Mouse (Mus musculus) intestine, embryonic 15.5 days (tissue): ENCODE measurements around the gene Umps. TPM values are rescaled to one million over a fixed set of nuclear protein-coding genes. Genes with fewer than 3 reads are reported as not detected.

ENCODE experiments used
- ATAC-seq: fragments of 200-750 bp; cut with Nextera tagmentation; 2 replicates; pipeline ENCODE4 v1.8.0; 2017; ENCODE audit warnings: moderate TSS enrichment, moderate library complexity
- H3K27ac ChIP-seq: fragments of 300-500 bp; sonication (generic); 2 replicates; pipeline ENCODE4 v1.5.1; 2015; ENCODE audit warnings: mild to moderate bottlenecking, inconsistent platforms
- H3K27me3 ChIP-seq: fragments of 300-500 bp; sonication (generic); replicated peaks from 2 replicates; pipeline ENCODE4 v1.6.1; 2015; ENCODE audit warnings: inconsistent platforms
- H3K36me3 ChIP-seq: fragments of 300-500 bp; sonication (generic); 2 replicates; pipeline ENCODE4 v1.6.1; 2015; ENCODE audit warnings: inconsistent platforms
- H3K4me1 ChIP-seq: fragments of 300-500 bp; sonication (generic); replicated peaks from 2 replicates; pipeline ENCODE4 v1.6.1; 2015; ENCODE audit warnings: inconsistent platforms
- H3K4me2 ChIP-seq: fragments of 300-500 bp; sonication (generic); replicated peaks from 2 replicates; pipeline ENCODE4 v1.6.1; 2015; ENCODE audit warnings: mild to moderate bottlenecking, inconsistent platforms
- H3K4me3 ChIP-seq: fragments of 300-500 bp; sonication (generic); replicated peaks from 2 replicates; pipeline ENCODE4 v1.5.1; 2015; ENCODE audit warnings: inconsistent platforms
- H3K9ac ChIP-seq: fragments of 300-500 bp; sonication (generic); 2 replicates; pipeline ENCODE4 v1.6.1; 2015; ENCODE audit warnings: inconsistent platforms
- H3K9me3 ChIP-seq: fragments of 300-500 bp; sonication (generic); 2 replicates; pipeline ENCODE4 v1.6.1; 2016; ENCODE audit warnings: inconsistent platforms
- WGBS: fragments of 180-500 bp; shearing (Covaris S2); methylation state at CpG from one replicate; pipeline ENCODE4 v1.1.7; 2015; 5-methylcytosine and 5-hydroxymethylcytosine counted together
- polyA plus RNA-seq: library from polyadenylated mRNA; unstranded; fragments of >200 nt; fragmentation: Nextera tagmentation; extraction: Ambion mirVana; gene quantifications from 2 replicates; pipeline ENCODE4 v1.2.1, GENCODE M21; 2015

Umps gene
- polyA plus RNA-seq, 1 experiment from 2014 or later = 55.9 TPM

DNA sequence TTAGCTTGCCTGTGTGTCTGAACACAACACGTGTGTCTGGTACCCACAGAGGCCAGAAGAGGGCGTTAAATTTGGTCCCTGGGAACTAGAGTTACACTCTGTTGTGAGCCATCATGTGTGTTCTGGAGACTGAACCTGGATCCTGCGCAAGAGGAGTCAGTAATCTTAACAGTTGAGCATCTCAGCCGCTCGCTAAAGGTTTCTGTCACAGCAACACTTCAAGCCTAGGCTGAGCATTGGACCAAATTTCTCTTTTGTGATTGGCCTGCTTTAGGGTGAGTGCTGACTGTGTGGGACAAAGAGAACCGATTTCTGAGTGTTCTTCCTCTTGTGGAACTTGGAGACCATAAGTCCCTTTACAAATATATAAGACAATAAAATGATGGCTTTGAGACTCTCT is 16.5 kb downstream of the Umps start:
- WGBS = 77% methylated on average over 6 of the region's 6 CpGs
- Histone ChIP-seq H3K9ac (no peak overlapping the region), H3K27ac (no peak overlapping the region), H3K4me3 (no peak overlapping the region), H3K27me3 (no peaks in the 10 kb centered on the region), H3K4me2 (no peak overlapping the region), H3K4me1 (0 out of 2 replicates have a peak, but pooled peaks cover 4% of the 10 kb centered on the region), H3K36me3 (peaks cover 4% of the 10 kb centered on the region; the same call in 1 of the 2 replicates), H3K9me3 (no peaks in the 10 kb centered on the region)
- ATAC-seq = peak; percentile 10

- Histone ChIP-seq H3K9me3 (no peaks in the 10 kb centered on the region), H3K9ac (no peak overlapping the region), H3K27me3 (no peaks in the 10 kb centered on the region), H3K36me3 (no peaks in the 10 kb centered on the region), H3K4me1 (peaks cover 16% of the 10 kb centered on the region), H3K4me2 (no peak overlapping the region), H3K27ac (no peak overlapping the region), H3K4me3 (no peak overlapping the region)
- WGBS = 70% methylated on average over 17 of the region's 17 CpGs
- ATAC-seq = no peak; the same call in 1 of the 2 replicates
Observed at GRCm38 (mm10) chr16:33947664-33948571, 18.9 kb downstream of the Umps start.

DNA sequence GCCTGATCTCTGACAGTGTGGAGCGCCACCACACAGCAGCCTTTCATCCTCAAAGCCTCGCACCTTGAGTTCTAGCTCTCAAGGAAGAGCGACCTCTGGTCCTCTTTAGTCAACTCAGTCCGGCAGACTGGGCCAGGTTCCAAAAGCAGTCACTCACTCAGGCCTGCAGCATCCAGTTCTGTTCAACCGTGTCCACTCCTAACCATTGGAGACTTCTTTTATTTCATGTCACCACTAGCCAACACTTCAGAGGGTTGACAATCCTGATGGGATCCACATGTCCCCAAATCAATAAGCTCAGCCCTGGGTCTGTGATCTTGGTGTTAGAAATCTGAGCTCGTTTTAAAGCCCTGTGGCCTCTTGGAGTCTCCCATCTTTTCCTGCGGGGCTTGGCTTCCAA is 20.8 kb downstream of the Umps start:
- Histone ChIP-seq H3K4me2 (no peak overlapping the region), H3K9ac (no peak overlapping the region), H3K9me3 (no peaks in the 10 kb centered on the region), H3K27ac (no peak overlapping the region), H3K36me3 (no peaks in the 10 kb centered on the region), H3K4me1 (peaks cover 33% of the 10 kb centered on the region), H3K27me3 (no peaks in the 10 kb centered on the region), H3K4me3 (no peak overlapping the region)
- WGBS = 68% methylated on average over 7 of the region's 7 CpGs
- no peak for ATAC-seq

- Histone ChIP-seq H3K4me3 (no peak overlapping the region), H3K9ac (no peak overlapping the region), H3K36me3 (no peaks in the 10 kb centered on the region), H3K4me2 (no peak overlapping the region), H3K4me1 (peaks cover 41% of the 10 kb centered on the region), H3K9me3 (no peaks in the 10 kb centered on the region), H3K27ac (0 out of 2 replicates have a peak overlapping the region, but pooled peaks have one; percentile 27), H3K27me3 (no peaks in the 10 kb centered on the region)
- WGBS = 30% methylated on average over 6 of the region's 6 CpGs
- ATAC-seq = no peak
Observed at GRCm38 (mm10) chr16:33944772-33945171, 22.1 kb downstream of the Umps start.

- Histone ChIP-seq H3K4me2 (no peak overlapping the region), H3K27ac (no peak overlapping the region), H3K4me3 (no peak overlapping the region), H3K4me1 (peaks cover 46% of the 10 kb centered on the region), H3K36me3 (no peaks in the 10 kb centered on the region), H3K9me3 (no peaks in the 10 kb centered on the region), H3K9ac (no peak overlapping the region), H3K27me3 (no peaks in the 10 kb centered on the region)
- ATAC-seq = no peak
- WGBS = 75% methylated on average over 4 of the region's 4 CpGs
Observed at GRCm38 (mm10) chr16:33944126-33944525, 22.7 kb downstream of the Umps start.

DNA sequence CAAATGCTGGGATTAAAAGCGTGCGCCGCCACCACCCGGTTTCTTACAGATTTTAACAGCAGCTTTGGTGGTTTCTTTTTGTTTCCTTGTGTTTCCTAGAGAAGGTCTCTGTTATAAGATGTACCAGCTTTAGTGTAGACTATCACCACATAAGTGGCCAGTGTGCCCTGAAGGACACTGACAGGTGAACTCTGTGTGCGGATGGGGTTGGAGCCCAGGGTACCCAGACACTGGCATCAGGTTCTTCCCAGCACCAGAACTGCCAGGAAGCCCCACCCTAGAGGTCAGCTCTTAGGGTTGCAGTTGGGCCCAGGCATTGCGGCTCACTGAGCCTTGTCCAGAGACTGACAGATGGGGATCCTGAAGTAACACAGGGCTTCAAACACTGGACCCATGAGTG is 23.4 kb downstream of the Umps start:
- no peak for ATAC-seq
- H3K4me3 ChIP-seq = no peak overlapping the region
- H3K9ac ChIP-seq = no peak overlapping the region
- no peak overlapping the region for H3K4me2 ChIP-seq
- no peaks in the 10 kb centered on the region for H3K27me3 ChIP-seq
- no peaks in the 10 kb centered on the region for H3K9me3 ChIP-seq
- no peak overlapping the region for H3K27ac ChIP-seq
- 96% methylated on average over 6 of the region's 6 CpGs for WGBS
- peaks cover 53% of the 10 kb centered on the region for H3K4me1 ChIP-seq
- H3K36me3 ChIP-seq = no peaks in the 10 kb centered on the region

DNA sequence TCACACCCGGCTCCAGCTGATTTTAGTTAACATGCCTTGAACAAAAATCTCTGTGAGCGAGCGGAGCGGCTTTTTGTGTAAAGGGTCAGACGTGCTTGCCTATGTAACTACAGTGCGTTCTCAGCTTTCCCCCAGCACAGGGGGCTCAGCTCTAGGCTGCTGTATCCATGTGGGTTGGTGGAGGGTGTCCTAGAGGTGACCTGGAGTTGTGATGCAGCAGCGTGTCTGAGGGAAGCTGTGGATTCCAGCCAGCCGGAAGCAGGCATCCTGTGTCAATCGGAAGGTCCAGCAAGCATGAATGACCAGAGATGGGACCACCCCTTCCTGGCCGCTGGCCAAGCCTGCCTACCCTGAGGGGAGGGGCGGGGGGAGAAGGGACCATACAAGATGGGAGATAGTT is 24.5 kb downstream of the Umps start:
- H3K9ac ChIP-seq = no peak overlapping the region
- H3K4me1 ChIP-seq = peaks cover 57% of the 10 kb centered on the region
- 0 out of 2 replicates have a peak overlapping the region, but pooled peaks have one; percentile 23 for H3K27ac ChIP-seq
- no peaks in the 10 kb centered on the region for H3K9me3 ChIP-seq
- no peak overlapping the region for H3K4me2 ChIP-seq
- H3K4me3 ChIP-seq = no peak overlapping the region
- WGBS = 64% methylated on average over 11 of the region's 11 CpGs
- ATAC-seq = no peak
- no peaks in the 10 kb centered on the region for H3K27me3 ChIP-seq
- no peaks in the 10 kb centered on the region for H3K36me3 ChIP-seq

DNA sequence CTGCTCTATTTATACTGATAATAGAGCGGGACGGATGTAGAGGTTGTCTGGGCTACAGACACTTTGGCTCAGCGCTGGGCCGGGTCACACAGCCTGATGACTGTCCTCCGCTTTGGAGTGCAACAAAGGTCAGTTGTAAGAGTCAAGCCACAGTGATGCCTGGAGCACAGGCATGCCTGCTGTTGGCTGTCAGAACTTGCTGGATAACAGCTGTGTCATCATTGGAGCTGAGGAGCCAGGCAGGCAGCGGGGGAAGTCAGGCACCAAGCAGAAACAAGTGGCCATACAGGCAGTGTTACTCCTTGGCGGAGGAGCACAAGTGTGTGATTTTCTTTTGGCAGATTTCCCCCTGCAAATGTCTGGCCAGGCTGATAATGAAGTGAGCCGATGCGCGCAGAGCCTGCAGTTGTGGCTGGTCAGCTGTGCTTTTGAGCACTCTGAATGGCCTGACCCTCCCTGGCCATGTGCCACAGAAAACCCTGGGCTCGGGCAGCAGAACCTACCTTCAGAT is 25.5 kb downstream of the Umps start:
- H3K27ac ChIP-seq = peak overlapping the region; percentile 56
- H3K4me3 ChIP-seq = no peak overlapping the region
- no peaks in the 10 kb centered on the region for H3K27me3 ChIP-seq
- no peak overlapping the region for H3K4me2 ChIP-seq
- H3K4me1 ChIP-seq = peaks cover 57% of the 10 kb centered on the region
- H3K36me3 ChIP-seq = no peaks in the 10 kb centered on the region
- WGBS = 36% methylated on average over 11 of the region's 11 CpGs
- ATAC-seq = peak; percentile 34
- no peak overlapping the region for H3K9ac ChIP-seq
- no peaks in the 10 kb centered on the region for H3K9me3 ChIP-seq

DNA sequence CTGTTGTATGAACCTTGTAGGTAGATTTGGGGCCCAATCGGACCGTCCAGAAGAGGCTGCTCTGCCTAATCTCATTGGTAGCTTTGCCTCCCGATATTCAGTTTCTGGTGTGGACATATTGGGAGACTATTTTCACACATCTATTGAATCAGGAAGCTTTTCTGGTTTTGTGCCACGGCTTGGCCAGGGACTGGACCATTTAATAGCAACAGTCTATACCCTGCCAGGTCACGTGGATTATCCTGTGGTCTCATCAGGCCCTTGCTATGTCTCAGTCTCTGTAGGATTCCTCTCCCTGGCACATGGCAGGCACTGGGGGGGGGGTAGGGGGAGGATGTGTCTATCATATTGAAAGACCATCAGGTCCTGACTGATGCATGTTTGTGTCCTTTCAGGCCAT is 26.7 kb downstream of the Umps start:
- H3K4me2 ChIP-seq = no peak overlapping the region
- WGBS = 70% methylated on average over 5 of the region's 5 CpGs
- H3K9ac ChIP-seq = no peak overlapping the region
- H3K27me3 ChIP-seq = no peaks in the 10 kb centered on the region
- H3K27ac ChIP-seq = no peak overlapping the region
- no peak for ATAC-seq
- no peaks in the 10 kb centered on the region for H3K9me3 ChIP-seq
- peaks cover 50% of the 10 kb centered on the region for H3K4me1 ChIP-seq
- no peaks in the 10 kb centered on the region for H3K36me3 ChIP-seq
- no peak overlapping the region for H3K4me3 ChIP-seq

DNA sequence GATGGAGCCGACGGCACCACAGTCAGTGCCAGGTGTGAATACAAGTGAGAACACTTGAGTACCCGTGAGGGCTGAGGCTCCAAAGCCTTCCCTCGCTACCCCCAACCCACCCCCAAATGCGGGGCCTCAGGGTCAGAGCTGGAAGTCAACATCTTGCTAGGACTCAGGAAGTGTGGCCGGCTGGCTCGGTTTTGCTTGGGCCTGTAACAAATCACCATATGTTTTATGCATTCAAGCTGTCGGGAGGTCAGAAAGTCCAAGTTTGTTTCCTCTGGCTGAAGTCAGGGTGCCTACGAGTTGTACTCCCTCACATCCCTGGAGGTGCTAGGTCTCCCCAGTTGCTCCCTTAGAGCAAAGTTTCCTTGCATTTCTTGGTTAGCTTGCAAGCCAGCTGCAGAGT is 27.2 kb downstream of the Umps start:
- H3K4me3 ChIP-seq = no peak overlapping the region
- H3K27me3 ChIP-seq = no peaks in the 10 kb centered on the region
- H3K27ac ChIP-seq = no peak overlapping the region
- 37% methylated on average over 9 of the region's 9 CpGs for WGBS
- peaks cover 48% of the 10 kb centered on the region for H3K4me1 ChIP-seq
- H3K9ac ChIP-seq = no peak overlapping the region
- H3K9me3 ChIP-seq = no peaks in the 10 kb centered on the region
- H3K36me3 ChIP-seq = no peaks in the 10 kb centered on the region
- no peak for ATAC-seq
- no peak overlapping the region for H3K4me2 ChIP-seq

DNA sequence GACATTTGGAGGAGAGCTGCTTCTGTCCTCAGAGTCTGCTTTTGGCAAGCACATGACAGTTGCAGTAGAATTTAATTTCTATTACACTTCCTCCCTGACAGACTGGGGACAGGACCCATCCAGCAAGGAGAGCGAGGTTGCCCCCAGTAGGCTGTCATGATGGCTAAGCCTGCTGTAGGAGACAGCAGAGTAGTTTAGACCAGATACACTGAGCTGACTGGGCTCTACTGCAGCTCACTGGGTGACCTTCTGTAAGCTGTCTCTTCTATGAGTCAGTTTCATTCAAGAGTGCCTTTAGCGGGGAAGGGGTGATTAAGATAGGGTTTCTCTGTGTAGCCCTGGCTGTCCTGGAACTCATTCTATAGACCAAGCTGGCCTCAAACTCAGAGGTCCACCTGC is 27.7 kb downstream of the Umps start:
- H3K9me3 ChIP-seq = no peaks in the 10 kb centered on the region
- no peak for ATAC-seq
- no peaks in the 10 kb centered on the region for H3K27me3 ChIP-seq
- H3K9ac ChIP-seq = no peak overlapping the region
- peaks cover 51% of the 10 kb centered on the region for H3K4me1 ChIP-seq
- no peak overlapping the region for H3K27ac ChIP-seq
- H3K4me2 ChIP-seq = no peak overlapping the region
- no peak overlapping the region for H3K4me3 ChIP-seq
- 79% methylated on average over 2 of the region's 2 CpGs for WGBS
- H3K36me3 ChIP-seq = no peaks in the 10 kb centered on the region

- Histone ChIP-seq H3K27me3 (no peaks in the 10 kb centered on the region), H3K27ac (no peak overlapping the region)
- ATAC-seq = no peak
Observed at GRCm38 (mm10) chr16:33938311-33939132, 28.3 kb downstream of the Umps start.

More at GRCm38 (mm10) chr16:33938311-33939132, 28.3 kb downstream of the Umps start:
- 62% methylated on average over 12 of the region's 12 CpGs for WGBS
- no peaks in the 10 kb centered on the region for H3K9me3 ChIP-seq
- H3K36me3 ChIP-seq = no peaks in the 10 kb centered on the region
- no peak overlapping the region for H3K4me3 ChIP-seq
- H3K9ac ChIP-seq = no peak overlapping the region
- no peak overlapping the region for H3K4me2 ChIP-seq
- peaks cover 53% of the 10 kb centered on the region for H3K4me1 ChIP-seq
